Mouse (Mus musculus): Measurements from ENCODE around the gene Gm4792.

Gene Gm4792

GRCm38 (mm10) chr10:94298471-94298870 lies at the start of gene Gm4792:
Gene Gm4792 (minus strand): TSS chr10:94298703.
- no peak for DNase-seq (ENCODE audit: low spot score)

DNA sequence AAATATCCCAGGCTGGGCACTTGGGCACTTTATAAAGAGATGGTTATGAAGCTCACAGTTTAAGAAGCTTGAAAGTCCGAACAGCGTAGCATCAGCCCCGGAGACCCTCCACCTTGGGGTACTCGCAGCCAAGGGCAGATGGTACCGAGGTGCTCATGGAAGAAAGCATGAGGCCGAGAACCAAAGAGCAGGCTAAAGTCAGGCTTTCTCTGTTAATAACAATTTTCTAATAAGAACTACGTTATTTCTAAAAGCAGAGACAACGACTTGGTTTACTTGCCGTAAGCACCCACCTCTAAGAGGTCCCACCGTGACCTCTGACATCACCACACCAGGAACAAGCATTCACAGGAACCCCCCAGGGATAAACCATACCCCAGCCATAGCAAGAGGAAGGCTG lies 49.5 kb upstream of the Gm4792 start:
- no peak for DNase-seq (ENCODE audit: low spot score)

- DNase-seq (ENCODE audit: low spot score), result no peak
These were observed 48.8 kb upstream of the Gm4792 start for GRCm38 (mm10) chr10:94347296-94347695.

GRCm38 (mm10) chr10:94346596-94346995 lies 48.1 kb upstream of the Gm4792 start:
- DNase-seq (ENCODE audit: low spot score), result no peak

GRCm38 (mm10) chr10:94345509-94346252 lies 47.2 kb upstream of the Gm4792 start:
- no peak for DNase-seq (ENCODE audit: low spot score)

GRCm38 (mm10) chr10:94344631-94345417 lies 46.3 kb upstream of the Gm4792 start:
- DNase-seq (ENCODE audit: low spot score), result no peak

GRCm38 (mm10) chr10:94343581-94343980 lies 45.1 kb upstream of the Gm4792 start:
- DNase-seq (ENCODE audit: low spot score), result no peak

DNA sequence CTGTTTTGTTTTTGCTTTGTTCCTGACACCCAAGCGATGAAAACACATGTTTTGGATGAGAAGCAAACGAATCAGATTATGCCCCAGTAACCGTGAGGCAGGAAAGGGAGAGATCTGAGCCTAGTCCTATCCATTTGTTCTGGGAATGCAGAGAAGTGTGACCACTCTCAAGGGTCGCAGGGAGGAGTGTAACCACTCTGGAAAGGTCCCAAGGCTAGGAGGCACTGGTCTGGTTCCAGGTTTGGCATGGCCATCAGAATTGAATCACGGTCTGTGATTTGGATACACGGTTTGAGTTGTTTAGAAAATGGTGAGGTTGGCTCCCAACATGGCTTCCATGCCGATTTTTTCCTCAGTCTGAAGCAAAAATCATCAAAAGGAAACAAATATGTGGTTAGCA lies 43.8 kb upstream of the Gm4792 start:
- no peak for DNase-seq (ENCODE audit: low spot score)

DNA sequence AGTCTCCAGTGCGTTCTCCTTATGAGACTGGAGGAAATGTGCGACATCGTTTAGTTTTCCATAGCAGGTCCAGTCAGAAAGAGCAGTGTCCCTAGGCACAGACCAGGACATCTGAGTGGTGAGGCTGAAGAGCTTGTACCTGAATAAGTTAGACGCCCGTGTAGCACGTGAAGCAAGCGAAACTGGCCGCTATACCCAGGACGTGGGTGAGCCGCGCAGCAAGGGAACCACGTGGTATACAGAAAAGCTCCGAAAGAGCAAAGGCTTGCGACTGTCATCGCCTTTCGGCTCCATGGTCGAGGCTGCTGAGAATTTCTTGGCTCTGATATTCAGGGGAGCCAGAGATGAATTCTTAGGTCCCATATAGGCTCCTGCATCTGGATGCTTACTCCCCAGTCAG lies 43.0 kb upstream of the Gm4792 start:
- DNase-seq (ENCODE audit: low spot score), result no peak

GRCm38 (mm10) chr10:94336071-94336470 lies 37.6 kb upstream of the Gm4792 start:
- no peak for DNase-seq (ENCODE audit: low spot score)

GRCm38 (mm10) chr10:94335047-94335446 lies 36.5 kb upstream of the Gm4792 start:
- DNase-seq (ENCODE audit: low spot score), result no peak

DNA sequence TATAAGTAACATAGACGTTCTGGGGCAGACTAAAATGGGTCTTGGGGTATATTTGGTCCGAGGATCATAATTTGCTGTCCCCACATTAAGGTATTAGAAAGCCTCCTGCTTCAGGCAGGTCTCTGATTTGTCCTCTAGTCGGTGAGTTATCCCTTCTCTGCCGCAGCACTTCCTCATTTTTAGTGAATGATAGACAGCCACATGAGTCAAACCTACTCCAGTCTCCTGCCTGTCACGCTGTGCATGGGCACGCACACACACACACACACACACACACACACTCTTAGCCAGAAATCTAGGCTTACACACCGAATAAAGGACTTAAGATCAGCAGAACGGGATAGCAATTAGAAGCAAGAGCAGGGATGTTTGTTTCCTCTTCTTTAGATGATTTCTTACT lies 34.8 kb upstream of the Gm4792 start:
- DNase-seq (ENCODE audit: low spot score), result no peak

- no peak for DNase-seq (ENCODE audit: low spot score)
These were observed 34.0 kb upstream of the Gm4792 start for GRCm38 (mm10) chr10:94332358-94333137.

DNA sequence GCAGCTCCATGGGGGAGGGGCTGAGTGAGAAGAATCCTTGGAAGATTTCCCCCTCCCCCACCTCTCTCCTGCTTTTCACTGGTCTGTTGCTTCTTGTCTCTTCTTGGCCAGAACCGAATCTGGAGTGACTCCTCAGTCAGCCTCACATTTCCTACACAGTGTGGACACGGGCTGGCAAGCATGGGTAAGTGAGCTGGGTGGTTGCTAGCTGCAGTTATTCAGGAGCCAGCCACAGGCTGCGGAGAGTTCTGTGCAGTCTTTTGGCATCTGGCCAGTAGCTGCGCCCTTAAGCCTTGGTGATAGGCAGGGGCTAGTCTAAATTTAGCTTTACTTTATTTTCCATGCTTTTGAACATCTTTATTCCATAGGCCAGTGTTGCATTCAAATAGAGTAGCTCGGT lies 31.5 kb upstream of the Gm4792 start:
- DNase-seq (ENCODE audit: low spot score), result no peak

- DNase-seq (ENCODE audit: low spot score), result no peak
These were observed 20.1 kb upstream of the Gm4792 start for GRCm38 (mm10) chr10:94318574-94318973.

- DNase-seq (ENCODE audit: low spot score), result no peak
These were observed 14.6 kb upstream of the Gm4792 start for GRCm38 (mm10) chr10:94313146-94313545.

GRCm38 (mm10) chr10:94312007-94312715 lies 13.7 kb upstream of the Gm4792 start:
- DNase-seq (ENCODE audit: low spot score), result no peak

GRCm38 (mm10) chr10:94311511-94312006 lies 13.1 kb upstream of the Gm4792 start, which contains the start of gene Tmcc3:
Gene Tmcc3 (plus strand): TSS chr10:94311949.
- no peak for DNase-seq (ENCODE audit: low spot score)

DNA sequence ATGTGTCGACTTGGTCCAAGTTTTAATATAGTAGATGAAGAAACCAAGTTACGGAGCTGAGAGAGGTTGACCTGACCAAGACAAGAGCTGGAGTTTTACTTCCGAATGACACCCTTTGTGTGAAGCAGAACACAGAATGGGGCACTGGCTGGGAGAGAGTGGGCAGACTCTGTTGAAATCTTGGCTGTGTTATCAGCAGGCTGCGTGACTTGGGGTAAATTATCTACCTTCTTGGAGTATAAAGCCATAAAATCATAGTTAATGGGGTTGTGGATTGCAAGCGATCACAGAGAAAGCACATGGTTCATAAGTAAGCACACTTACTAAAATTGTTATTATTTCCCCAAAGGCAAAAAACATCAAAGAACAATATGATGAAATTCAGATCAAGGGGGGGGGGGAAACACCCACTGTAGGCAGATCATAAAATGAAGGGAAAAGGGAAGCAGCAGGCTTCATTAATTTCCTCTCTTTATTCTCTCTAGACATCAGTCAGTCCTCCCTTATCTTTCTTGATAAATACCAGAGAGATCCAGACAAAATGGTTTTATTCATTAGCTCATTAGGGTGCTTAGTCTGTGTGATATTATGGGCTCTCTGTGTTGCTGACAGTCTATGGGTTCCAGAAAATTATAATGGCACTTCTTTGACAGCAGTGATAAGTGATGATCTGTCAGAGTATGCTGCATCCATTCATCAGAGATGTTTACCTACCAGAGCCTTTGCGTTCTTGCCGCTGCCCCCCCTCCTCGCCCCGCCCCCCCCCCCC lies 12.2 kb upstream of the Gm4792 start:
- DNase-seq (ENCODE audit: low spot score), result no peak

- DNase-seq (ENCODE audit: low spot score), result no peak
These were observed 7.0 kb upstream of the Gm4792 start for GRCm38 (mm10) chr10:94305526-94305925.

DNA sequence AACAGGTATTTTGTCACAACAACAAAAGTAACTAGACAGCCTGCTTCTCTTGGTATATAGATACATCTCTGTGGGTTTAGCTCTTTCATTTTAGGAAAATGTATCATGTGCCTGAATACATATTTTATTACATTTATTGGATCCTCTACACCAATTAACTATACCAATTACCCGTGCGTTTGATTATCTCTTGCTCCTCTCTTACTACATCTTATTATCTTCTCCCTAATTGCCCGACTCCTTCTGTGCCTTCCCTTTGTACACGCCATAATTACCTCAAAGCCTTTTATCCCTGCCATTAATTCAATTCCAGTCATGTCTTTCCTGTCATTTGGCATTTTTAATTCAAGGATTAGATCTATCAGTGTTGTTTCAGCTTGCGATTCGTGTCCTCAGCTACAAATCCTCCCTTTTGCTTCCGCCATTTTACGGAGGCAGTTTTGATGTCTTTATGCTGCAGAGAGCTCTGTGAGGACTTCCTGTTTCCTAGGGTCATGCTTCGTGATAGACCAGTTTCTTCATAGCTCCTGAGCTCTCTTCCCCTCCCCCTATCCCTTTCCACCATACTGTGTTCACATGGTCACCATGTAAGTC lies 5.7 kb upstream of the Gm4792 start:
- no peak for DNase-seq (ENCODE audit: low spot score)

Measured in c-Kit-positive CD71-positive TER-119-positive erythroid progenitor cells, embryonic 14.5 days (primary cell).